Mouse (Mus musculus) liver, adult 10 weeks (tissue): ENCODE data around the gene Dpyd. TPM values are rescaled to one million over a fixed set of nuclear protein-coding genes. Genes with fewer than 3 reads are reported as not detected.

ENCODE experiments used
- polyA plus RNA-seq: library from polyadenylated mRNA; stranded (reverse); fragments of 350-450 nt; fragmentation: Illumina TruSeq; extraction: RNeasy Lipid Tissue Mini Kit (QIAGEN cat#74804); gene quantifications from one replicate; pipeline ENCODE4 v1.2.3, GENCODE M21; 2014; ENCODE audit warnings: low read depth, low replicate concordance

Dpyd gene
- polyA plus RNA-seq = 417 TPM

GRCm38 (mm10) chr3:118561554-118562310, at the start of gene Dpyd:
Gene Dpyd (plus strand): TSS chr3:118562129.

